Mouse (Mus musculus) hindbrain, embryonic 13.5 days (tissue): Measurements from ENCODE around the gene Pde1b. TPM values are rescaled to one million over a fixed set of nuclear protein-coding genes. Genes with fewer than 3 reads are reported as not detected.

Experiments used
- polyA plus RNA-seq: library from polyadenylated mRNA; unstranded; fragments of >200 nt; fragmentation: Nextera tagmentation; extraction: Ambion mirVana; gene quantifications from 2 replicates; pipeline ENCODE4 v1.2.1, GENCODE M21; 2015

Gene Pde1b
- polyA plus RNA-seq, 1 experiment from 2014 or later, result 81.6 TPM

Other genes with a start within 250 kb of the Pde1b start
- 1.1 and 1.4 TPM in 2 replicates for gene Nfe2, start 244.6 kb upstream of the Pde1b start, polyA plus RNA-seq
- 219 and 222 TPM in 2 replicates for gene Copz1, start 230.3 kb upstream of the Pde1b start, polyA plus RNA-seq
- gene Gpr84, start 192.4 kb upstream of the Pde1b start, polyA plus RNA-seq, result 0.23 and 0.34 TPM in 2 replicates
- 18.6 and 19.9 TPM in 2 replicates for gene Zfp385a, start 162.9 kb upstream of the Pde1b start, polyA plus RNA-seq
- 8.6 and 8.9 TPM in 2 replicates for gene Itga5, start 136.3 kb upstream of the Pde1b start, polyA plus RNA-seq
- gene Gtsf1, start 72.6 kb upstream of the Pde1b start, polyA plus RNA-seq, result not detected in 2 replicates
- not detected in 2 replicates for gene Gtsf2, start 54.6 kb upstream of the Pde1b start, polyA plus RNA-seq
- gene Nckap1l, start 49.2 kb upstream of the Pde1b start, polyA plus RNA-seq, result 1.7 and 2.3 TPM in 2 replicates
- 99.2 and 101 TPM in 2 replicates for gene Ppp1r1a, start 35.0 kb downstream of the Pde1b start, polyA plus RNA-seq
- not detected in 2 replicates for gene Glycam1, start 62.0 kb downstream of the Pde1b start, polyA plus RNA-seq